Mouse (Mus musculus): ENCODE measurements around the gene Pfkfb2.

Pfkfb2 gene

GRCm38 (mm10) chr1:130729153-130729552, at the start of gene Pfkfb2:
TSS of gene Pfkfb2 (minus strand) at chr1:130729253.
- DNase-seq (ENCODE audit: extremely low read depth, low read depth): no peak

- no peak for DNase-seq (ENCODE audit: extremely low read depth, low read depth)
Measured at GRCm38 (mm10) chr1:130776645-130777044, 47.6 kb upstream of the Pfkfb2 start.

- no peak for DNase-seq (ENCODE audit: extremely low read depth, low read depth)
Measured at GRCm38 (mm10) chr1:130775691-130776331, 46.8 kb upstream of the Pfkfb2 start.

- DNase-seq (ENCODE audit: extremely low read depth, low read depth): no peak
Measured at GRCm38 (mm10) chr1:130775234-130775633, 46.2 kb upstream of the Pfkfb2 start.

GRCm38 (mm10) chr1:130770981-130771494, 42.0 kb upstream of the Pfkfb2 start:
- no peak for DNase-seq (ENCODE audit: extremely low read depth, low read depth)

GRCm38 (mm10) chr1:130770487-130770886, 41.4 kb upstream of the Pfkfb2 start:
- DNase-seq (ENCODE audit: extremely low read depth, low read depth): no peak

GRCm38 (mm10) chr1:130769925-130770324, 40.9 kb upstream of the Pfkfb2 start:
- no peak for DNase-seq (ENCODE audit: extremely low read depth, low read depth)

GRCm38 (mm10) chr1:130767066-130767465, 38.0 kb upstream of the Pfkfb2 start:
- DNase-seq (ENCODE audit: extremely low read depth, low read depth): no peak

- no peak for DNase-seq (ENCODE audit: extremely low read depth, low read depth)
Measured at GRCm38 (mm10) chr1:130764027-130764461, 35.0 kb upstream of the Pfkfb2 start.

- no peak for DNase-seq (ENCODE audit: extremely low read depth, low read depth)
Measured at GRCm38 (mm10) chr1:130762045-130762760, 33.1 kb upstream of the Pfkfb2 start.

- DNase-seq (ENCODE audit: extremely low read depth, low read depth): no peak
Measured at GRCm38 (mm10) chr1:130761597-130761996, 32.5 kb upstream of the Pfkfb2 start.

GRCm38 (mm10) chr1:130759689-130760088, 30.6 kb upstream of the Pfkfb2 start:
- no peak for DNase-seq (ENCODE audit: extremely low read depth, low read depth)

- DNase-seq (ENCODE audit: extremely low read depth, low read depth): no peak
Measured at GRCm38 (mm10) chr1:130746819-130747218, 17.8 kb upstream of the Pfkfb2 start.

GRCm38 (mm10) chr1:130745591-130745990, 16.5 kb upstream of the Pfkfb2 start:
- DNase-seq (ENCODE audit: extremely low read depth, low read depth): no peak

- DNase-seq (ENCODE audit: extremely low read depth, low read depth): no peak
Measured at GRCm38 (mm10) chr1:130744961-130745360, 15.9 kb upstream of the Pfkfb2 start.

GRCm38 (mm10) chr1:130744217-130744616, 15.2 kb upstream of the Pfkfb2 start:
- no peak for DNase-seq (ENCODE audit: extremely low read depth, low read depth)

- no peak for DNase-seq (ENCODE audit: extremely low read depth, low read depth)
Measured at GRCm38 (mm10) chr1:130743775-130744174, 14.7 kb upstream of the Pfkfb2 start.

GRCm38 (mm10) chr1:130742201-130742600, 13.1 kb upstream of the Pfkfb2 start:
- DNase-seq (ENCODE audit: extremely low read depth, low read depth): no peak

GRCm38 (mm10) chr1:130740781-130741720, 12.0 kb upstream of the Pfkfb2 start:
- DNase-seq (ENCODE audit: extremely low read depth, low read depth): peak; percentile 97

- no peak for DNase-seq (ENCODE audit: extremely low read depth, low read depth)
Measured at GRCm38 (mm10) chr1:130740227-130740648, 11.2 kb upstream of the Pfkfb2 start.

- no peak for DNase-seq (ENCODE audit: extremely low read depth, low read depth)
Measured at GRCm38 (mm10) chr1:130739636-130740035, 10.6 kb upstream of the Pfkfb2 start.
